Mouse (Mus musculus) lung, postnatal 10 days (tissue): ENCODE results near the gene Exosc2.
A peak's percentile ranks its signal among the peaks of the same experiment; 100 is the strongest.

ENCODE experiments used
- DNase-seq: peaks from one replicate; pipeline ENCODE4 v3.0.0; 2021

The Exosc2 gene

GRCm38 (mm10) chr2:31670551-31671035 is at the start of gene Exosc2:
Gene Exosc2 (plus strand): TSS chr2:31670715.
- peak; percentile 96 for DNase-seq

- no peak for DNase-seq
Measured at GRCm38 (mm10) chr2:31633531-31633930, 37.0 kb upstream of the Exosc2 start.

- no peak for DNase-seq
Measured at GRCm38 (mm10) chr2:31635281-31636137, 35.0 kb upstream of the Exosc2 start.

GRCm38 (mm10) chr2:31636138-31636741 is 34.3 kb upstream of the Exosc2 start:
- no peak for DNase-seq

GRCm38 (mm10) chr2:31636742-31637141 is 33.8 kb upstream of the Exosc2 start:
- DNase-seq = no peak

GRCm38 (mm10) chr2:31637311-31637710 is 33.2 kb upstream of the Exosc2 start:
- no peak for DNase-seq

- DNase-seq = peak; percentile 54
Measured at GRCm38 (mm10) chr2:31637807-31638206, 32.7 kb upstream of the Exosc2 start.

GRCm38 (mm10) chr2:31638581-31639465 is 31.7 kb upstream of the Exosc2 start:
- DNase-seq = no peak

GRCm38 (mm10) chr2:31639466-31639760 is 31.1 kb upstream of the Exosc2 start:
- no peak for DNase-seq

- no peak for DNase-seq
Measured at GRCm38 (mm10) chr2:31639901-31640608, 30.5 kb upstream of the Exosc2 start, which contains the start of gene Prdm12. Gene Prdm12 (plus strand): TSS chr2:31640037.

- no peak for DNase-seq
Measured at GRCm38 (mm10) chr2:31640609-31641507, 29.7 kb upstream of the Exosc2 start.

GRCm38 (mm10) chr2:31641508-31641830 is 29.0 kb upstream of the Exosc2 start:
- no peak for DNase-seq

GRCm38 (mm10) chr2:31641929-31642328 is 28.6 kb upstream of the Exosc2 start:
- no peak for DNase-seq

- no peak for DNase-seq
Measured at GRCm38 (mm10) chr2:31653971-31654853, 16.3 kb upstream of the Exosc2 start.

GRCm38 (mm10) chr2:31654854-31655559 is 15.5 kb upstream of the Exosc2 start:
- peak; percentile 75 for DNase-seq

- no peak for DNase-seq
Measured at GRCm38 (mm10) chr2:31656374-31656773, 14.1 kb upstream of the Exosc2 start.

- DNase-seq = no peak
Measured at GRCm38 (mm10) chr2:31662939-31663803, 7.3 kb upstream of the Exosc2 start.

GRCm38 (mm10) chr2:31663804-31664180 is 6.7 kb upstream of the Exosc2 start:
- no peak for DNase-seq

GRCm38 (mm10) chr2:31667332-31667731 is 3.2 kb upstream of the Exosc2 start:
- DNase-seq = peak; percentile 36
